Mouse (Mus musculus) intestine, embryonic 14.5 days (tissue): Measurements from ENCODE around the gene Fkbp8. TPM values are rescaled to one million over a fixed set of nuclear protein-coding genes. Genes with fewer than 3 reads are reported as not detected.
"Not testable (repeated sequence)": the region's sequence is repeated elsewhere in the genome, so short reads cannot be mapped to it uniquely, and the experiment has no call there.

Source experiments
- ATAC-seq: fragments of 200-750 bp; cut with Nextera tagmentation; replicated peaks from 2 replicates; pipeline ENCODE4 v1.8.0; 2017; ENCODE audit warnings: low read depth, moderate number of reproducible peaks, moderate TSS enrichment, moderate library complexity; ENCODE audit not compliant: low FRiP score, low TSS enrichment
- DNase-seq: peaks from one replicate; pipeline ENCODE4 v3.0.0-alpha.2; 2018; ENCODE audit warnings: low spot score
- H3K27ac ChIP-seq: fragments of 300-500 bp; sonication (generic); 2 replicates; pipeline ENCODE4 v1.5.1; 2014; ENCODE audit warnings: low read depth, mild to moderate bottlenecking, control low read depth
- H3K27me3 ChIP-seq: fragments of 300-500 bp; sonication (generic); replicated peaks from 2 replicates; pipeline ENCODE4 v1.6.1; 2014; ENCODE audit warnings: low read length, control low read depth; ENCODE audit not compliant: control insufficient read depth, insufficient read depth
- H3K36me3 ChIP-seq: fragments of 300-500 bp; sonication (generic); 2 replicates; pipeline ENCODE4 v1.6.1; 2014; ENCODE audit warnings: low read length, control low read depth; ENCODE audit not compliant: control insufficient read depth, insufficient read depth
- H3K4me1 ChIP-seq: fragments of 300-500 bp; sonication (generic); replicated peaks from 2 replicates; pipeline ENCODE4 v1.6.1; 2014; ENCODE audit warnings: low read length, control low read depth, mixed read lengths; ENCODE audit not compliant: control insufficient read depth, insufficient read depth
- H3K4me2 ChIP-seq: fragments of 300-500 bp; sonication (generic); 2 replicates; pipeline ENCODE4 v1.6.1; 2014; ENCODE audit warnings: low read length
- H3K4me3 ChIP-seq: fragments of 300-500 bp; sonication (generic); 2 replicates; pipeline ENCODE4 v1.5.1; 2014; ENCODE audit warnings: low read depth, low read length, control low read depth, mixed read lengths
- H3K9ac ChIP-seq: fragments of 300-500 bp; sonication (generic); 2 replicates; pipeline ENCODE4 v1.6.1; 2014; ENCODE audit warnings: mild to moderate bottlenecking, low read length
- H3K9me3 ChIP-seq: fragments of 300-500 bp; sonication (generic); 2 replicates; pipeline ENCODE4 v1.6.1; 2016; ENCODE audit warnings: low read length, control low read depth; ENCODE audit not compliant: control insufficient read depth
- WGBS: fragments of 180-500 bp; shearing (Covaris S2); extraction: QIAGEN DNeasy Blood & Tissue Kit; methylation state at CpG from one replicate; pipeline ENCODE4 v1.1.7; 2014; 5-methylcytosine and 5-hydroxymethylcytosine counted together
- polyA plus RNA-seq: library from polyadenylated mRNA; unstranded; fragments of >200 nt; fragmentation: Nextera tagmentation; extraction: Ambion mirVana; gene quantifications from 2 replicates; pipeline ENCODE4 v1.2.1, GENCODE M21; 2014

Fkbp8 gene
- polyA plus RNA-seq, 1 experiment from 2014 or later = 278 TPM

GRCm38 (mm10) chr8:70506328-70507026 is 21.0 kb upstream of the Fkbp8 start, which contains the start of gene Rex1bd:
TSS of gene Rex1bd (minus strand) at chr8:70506752.
- peak within 1 kb of the TSS; percentile 76 for H3K27ac ChIP-seq
- H3K4me3 ChIP-seq = peak within 1 kb of the TSS; percentile 78
- peaks cover 24% of the 10 kb centered on the region for H3K27me3 ChIP-seq
- H3K36me3 ChIP-seq = peaks cover 26% of the 10 kb centered on the region
- ATAC-seq = peak; percentile 85
- peak within 1 kb of the TSS; percentile 67 for H3K9ac ChIP-seq
- H3K9me3 ChIP-seq = no peaks in the 10 kb centered on the region
- WGBS = 3% methylated on average over 40 of the region's 40 CpGs
- H3K4me2 ChIP-seq = peak within 1 kb of the TSS; percentile 59
- DNase-seq = peak; percentile 99
- peaks cover 27% of the 10 kb centered on the region for H3K4me1 ChIP-seq

- H3K27ac ChIP-seq = no peak overlapping the region
- 65% methylated on average over 5 of the region's 5 CpGs for WGBS
- peaks cover 18% of the 10 kb centered on the region for H3K27me3 ChIP-seq
- DNase-seq (no peak), ATAC-seq (no peak)
- H3K4me3 ChIP-seq = 0 out of 2 replicates have a peak overlapping the region, but pooled peaks have one; percentile 78
- no peak overlapping the region for H3K9ac ChIP-seq
- peaks cover 23% of the 10 kb centered on the region for H3K4me1 ChIP-seq
- no peaks in the 10 kb centered on the region for H3K9me3 ChIP-seq
- H3K4me2 ChIP-seq = no peak overlapping the region
- H3K36me3 ChIP-seq = peaks cover 26% of the 10 kb centered on the region
Observed at GRCm38 (mm10) chr8:70507027-70507393, 20.5 kb upstream of the Fkbp8 start.

- 10% methylated on average over 25 of the region's 25 CpGs for WGBS
- peak overlapping the region; percentile 97 for H3K9ac ChIP-seq
- H3K4me2 ChIP-seq = peak overlapping the region; percentile 95
- peak overlapping the region; percentile 97 for H3K4me3 ChIP-seq
- H3K27me3 ChIP-seq = no peaks in the 10 kb centered on the region
- H3K27ac ChIP-seq = peak overlapping the region; percentile 98
- no peaks in the 10 kb centered on the region for H3K9me3 ChIP-seq
- H3K36me3 ChIP-seq = peaks cover 30% of the 10 kb centered on the region
- no peak for ATAC-seq
- no peak for DNase-seq
- H3K4me1 ChIP-seq = peaks cover 19% of the 10 kb centered on the region
Observed at GRCm38 (mm10) chr8:70509281-70509952, 18.1 kb upstream of the Fkbp8 start.

- Histone ChIP-seq H3K9ac (peak within 1 kb of the TSS; percentile 97), H3K4me3 (peak within 1 kb of the TSS; percentile 97), H3K36me3 (peaks cover 35% of the 10 kb centered on the region), H3K4me1 (peaks cover 15% of the 10 kb centered on the region), H3K4me2 (peak within 1 kb of the TSS; percentile 95), H3K27ac (peak within 1 kb of the TSS; percentile 98), H3K27me3 (no peaks in the 10 kb centered on the region), H3K9me3 (no peaks in the 10 kb centered on the region)
- ATAC-seq = peak; percentile 75
- under 1% methylated on average over 74 of the region's 74 CpGs for WGBS
- DNase-seq = peak; percentile 97
Observed at GRCm38 (mm10) chr8:70510228-70510915, 17.2 kb upstream of the Fkbp8 start, which contains the start of gene Uba52. TSS of gene Uba52 (minus strand) at chr8:70510801.

GRCm38 (mm10) chr8:70511174-70511573 is 16.4 kb upstream of the Fkbp8 start:
- H3K36me3 ChIP-seq = peaks cover 43% of the 10 kb centered on the region
- not testable (repeated sequence) for H3K9me3 ChIP-seq, H3K27me3 ChIP-seq, DNase-seq, ATAC-seq, H3K4me1 ChIP-seq
- peak overlapping the region; percentile 97 for H3K4me3 ChIP-seq
- H3K27ac ChIP-seq = 0 out of 2 replicates have a peak overlapping the region, but pooled peaks have one; percentile 98
- H3K9ac ChIP-seq = peak overlapping the region; percentile 97; the same call in 1 of the 2 replicates
- peak overlapping the region; percentile 44 for H3K4me2 ChIP-seq
- WGBS = 78% methylated on average over 6 of the region's 6 CpGs

GRCm38 (mm10) chr8:70511770-70512169 is 15.8 kb upstream of the Fkbp8 start:
- Histone ChIP-seq H3K9me3 (no peaks in the 10 kb centered on the region), H3K4me2 (no peak overlapping the region), H3K27ac (no peak overlapping the region), H3K27me3 (no peaks in the 10 kb centered on the region), H3K36me3 (peaks cover 48% of the 10 kb centered on the region), H3K4me1 (peaks cover 8% of the 10 kb centered on the region), H3K4me3 (no peak overlapping the region), H3K9ac (no peak overlapping the region)
- no peak for DNase-seq
- ATAC-seq = no peak
- WGBS = 97% methylated on average over 2 of the region's 2 CpGs

GRCm38 (mm10) chr8:70512253-70512903 is 15.1 kb upstream of the Fkbp8 start:
- Histone ChIP-seq H3K4me2 (no peak overlapping the region), H3K27ac (no peak overlapping the region), H3K9ac (no peak overlapping the region), H3K4me3 (no peak overlapping the region), H3K4me1 (peaks cover 8% of the 10 kb centered on the region), H3K9me3 (no peaks in the 10 kb centered on the region), H3K36me3 (peaks cover 42% of the 10 kb centered on the region), H3K27me3 (no peaks in the 10 kb centered on the region)
- ATAC-seq (no peak), DNase-seq (no peak)
- 93% methylated on average over 11 of the region's 11 CpGs for WGBS

GRCm38 (mm10) chr8:70513441-70513840 is 14.1 kb upstream of the Fkbp8 start:
- Histone ChIP-seq H3K9me3 (no peaks in the 10 kb centered on the region), H3K4me1 (peaks cover 8% of the 10 kb centered on the region), H3K4me2 (no peak overlapping the region), H3K36me3 (peaks cover 39% of the 10 kb centered on the region), H3K4me3 (no peak overlapping the region), H3K27ac (no peak overlapping the region), H3K9ac (no peak overlapping the region), H3K27me3 (no peaks in the 10 kb centered on the region)
- 49% methylated on average over 2 of the region's 2 CpGs for WGBS
- DNase-seq (no peak), ATAC-seq (no peak)
